Mouse (Mus musculus) liver, adult 10 weeks (tissue): ENCODE data around the gene Gm49403. TPM values are rescaled to one million over a fixed set of nuclear protein-coding genes. Genes with fewer than 3 reads are reported as not detected.

Source experiments
- polyA plus RNA-seq: library from polyadenylated mRNA; stranded (reverse); fragments of 350-450 nt; fragmentation: Illumina TruSeq; extraction: RNeasy Lipid Tissue Mini Kit (QIAGEN cat#74804); gene quantifications from one replicate; pipeline ENCODE4 v1.2.3, GENCODE M21; 2014; ENCODE audit warnings: low read depth, low replicate concordance

The Gm49403 gene
- not detected for polyA plus RNA-seq

DNA sequence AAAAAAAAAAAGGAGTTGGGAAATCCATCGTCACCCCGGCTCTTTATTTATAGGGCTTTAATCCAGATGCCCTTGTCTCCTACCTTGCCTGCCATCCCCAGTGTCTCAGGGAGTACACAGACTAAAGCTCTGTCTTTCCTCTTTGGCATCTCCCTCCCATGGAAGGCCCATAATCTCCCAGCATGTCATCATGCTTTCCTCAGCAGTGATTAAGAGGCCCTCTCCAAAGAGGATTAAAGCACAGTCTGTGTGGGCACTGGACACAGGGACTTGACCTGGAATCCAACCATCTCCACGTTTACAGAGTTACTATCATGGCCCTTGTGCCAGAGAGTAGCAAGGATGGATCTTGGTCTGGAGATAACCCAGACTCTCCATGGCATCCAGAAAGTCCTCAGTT is at the start of gene Gm49403, which contains the start of gene Lbhd1:
Gene Gm49403 (plus strand): TSS at position 315 of the 400 bp plus-strand sequence.
Gene Lbhd1 (plus strand): TSS at position 117 of the 400 bp plus-strand sequence.

DNA sequence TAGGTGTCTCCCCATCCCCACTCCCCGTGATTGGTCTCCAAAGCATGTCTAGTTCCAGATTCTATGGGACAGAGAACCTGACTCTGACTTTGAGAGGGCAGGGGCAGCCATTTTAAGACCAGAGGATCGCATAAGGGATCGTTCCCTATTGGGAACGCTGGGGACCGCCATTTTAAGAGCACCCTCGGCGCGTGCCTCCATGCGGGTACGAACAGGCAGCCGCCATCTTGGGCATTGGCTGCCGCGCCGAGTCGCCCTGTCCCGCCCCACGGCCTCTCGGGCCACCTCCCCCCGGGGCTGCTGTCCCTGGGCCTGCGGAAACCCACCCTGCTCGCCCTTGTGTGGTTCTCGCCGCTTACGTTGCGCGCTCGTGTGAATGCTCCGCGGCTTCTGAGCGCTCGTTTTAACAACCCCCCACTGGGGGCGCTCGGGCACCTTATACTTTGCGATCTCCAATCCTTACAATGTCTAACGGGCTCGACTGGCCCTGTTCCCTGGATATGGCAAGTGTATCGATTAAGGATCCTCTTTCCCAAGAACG is 46.4 kb upstream of the Gm49403 start, which contains the start of gene Bscl2:
Gene Bscl2 (plus strand): TSS at position 217 of the 541 bp plus-strand sequence.

DNA sequence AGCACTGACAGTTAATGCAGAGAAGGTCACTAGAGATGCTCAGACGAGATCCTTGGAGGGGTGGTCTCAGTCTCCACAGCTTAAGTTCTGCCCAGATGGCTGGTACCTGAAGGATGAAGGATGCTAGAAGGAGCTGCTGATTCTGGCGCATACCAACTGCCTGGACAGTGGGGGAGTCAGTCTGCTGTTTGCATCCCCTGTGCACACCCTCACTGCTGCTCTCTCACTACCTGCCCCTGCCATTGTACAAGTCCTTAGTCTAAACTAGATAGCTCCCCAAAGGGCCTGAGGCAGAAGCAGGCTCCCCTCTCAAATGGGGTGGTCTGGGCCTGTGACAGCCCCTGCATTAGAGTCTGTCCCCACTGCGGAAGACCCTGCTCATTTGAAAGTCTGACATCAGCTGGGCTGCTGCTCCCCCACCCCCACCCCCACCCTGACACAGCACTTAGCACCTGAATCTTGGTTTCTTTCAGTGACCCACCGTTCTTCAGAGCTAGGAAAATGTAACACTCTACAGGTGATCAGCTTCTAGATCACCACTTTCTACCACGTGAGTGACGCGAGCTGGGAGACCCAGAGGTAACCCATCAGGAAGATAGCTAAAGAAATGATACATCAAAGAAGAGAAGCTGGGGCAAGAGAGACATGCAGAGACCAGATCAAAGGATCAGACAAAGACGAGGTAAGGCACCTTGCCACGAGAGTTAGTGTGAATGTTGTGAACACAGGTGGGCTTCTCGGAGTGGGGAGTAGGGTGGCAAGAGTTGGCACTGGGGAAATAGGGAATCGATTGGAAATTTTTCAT is 44.4 kb upstream of the Gm49403 start, which contains the start of gene Gng3:
Gene Gng3 (minus strand): TSS at position 92 of the 805 bp plus-strand sequence.

DNA sequence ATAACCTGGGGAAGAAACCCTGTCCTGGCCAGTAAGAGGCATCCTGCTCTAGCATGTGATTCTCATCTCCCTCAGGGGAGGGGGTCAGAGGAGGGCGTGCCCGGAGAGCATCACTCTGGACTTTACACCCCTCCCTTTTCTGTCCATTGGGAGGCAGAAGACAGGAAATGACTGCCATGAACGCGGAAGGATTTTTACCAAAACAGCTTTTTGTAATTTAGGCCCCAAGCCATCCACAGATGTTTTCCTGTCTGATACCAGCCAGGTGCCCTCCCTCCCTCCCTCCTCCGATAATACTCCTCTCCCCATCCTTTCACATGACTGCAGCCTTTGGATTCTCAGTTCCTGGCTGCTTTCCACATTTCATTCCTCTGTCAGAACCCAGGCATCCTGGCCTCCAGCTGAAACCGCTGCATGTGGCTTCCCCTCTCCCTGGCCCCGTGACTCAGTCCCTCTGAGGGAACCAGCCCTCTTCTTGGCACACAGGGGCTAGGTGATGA is 33.3 kb upstream of the Gm49403 start, which contains the start of gene Lrrn4cl:
Gene Lrrn4cl (plus strand): TSS at position 367 of the 500 bp plus-strand sequence.

DNA sequence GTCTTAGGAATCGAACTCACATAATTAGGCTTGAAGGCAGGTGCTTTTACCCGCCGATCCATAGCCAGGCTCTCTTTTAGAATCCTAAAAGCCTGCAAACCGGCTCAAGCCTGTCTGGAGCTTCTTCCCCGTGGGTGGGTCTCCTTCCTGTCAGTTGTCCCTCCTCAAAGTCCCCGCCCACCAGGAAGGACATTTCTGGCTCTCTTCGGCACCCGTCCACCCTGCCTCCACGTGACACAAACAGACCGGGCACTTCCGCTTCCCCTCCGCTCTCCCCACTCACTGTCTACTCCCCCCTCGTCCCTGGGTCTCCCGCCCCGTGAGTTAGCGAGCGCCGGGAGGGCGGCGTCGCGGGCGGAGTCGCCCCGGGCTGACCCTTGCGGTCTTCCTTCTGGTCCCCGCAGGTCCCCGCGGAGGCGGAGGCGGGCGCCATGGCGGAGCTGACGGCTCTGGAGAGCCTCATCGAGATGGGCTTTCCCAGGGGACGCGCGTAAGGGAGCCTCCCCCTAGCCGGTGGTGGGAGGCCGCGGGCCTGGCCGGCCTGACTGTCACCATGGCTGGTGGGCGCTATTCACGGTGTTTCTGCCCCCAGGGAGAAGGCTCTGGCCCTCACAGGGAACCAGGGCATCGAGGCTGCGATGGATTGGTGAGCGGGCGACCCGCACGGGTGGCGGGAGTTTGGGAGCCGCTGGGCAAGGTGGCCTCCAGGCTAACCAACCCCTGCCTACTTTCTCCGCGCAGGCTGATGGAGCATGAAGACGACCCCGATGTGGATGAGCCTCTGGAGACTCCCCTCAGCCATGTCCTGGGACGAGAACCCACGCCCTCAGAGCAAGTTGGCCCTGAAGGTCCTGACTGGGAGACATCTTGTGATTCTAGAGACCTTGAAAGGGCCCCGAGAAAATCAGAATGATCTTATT is 12.2 kb upstream of the Gm49403 start, which contains the start of gene Ubxn1:
Gene Ubxn1 (plus strand): TSS at position 230 of the 920 bp plus-strand sequence.

DNA sequence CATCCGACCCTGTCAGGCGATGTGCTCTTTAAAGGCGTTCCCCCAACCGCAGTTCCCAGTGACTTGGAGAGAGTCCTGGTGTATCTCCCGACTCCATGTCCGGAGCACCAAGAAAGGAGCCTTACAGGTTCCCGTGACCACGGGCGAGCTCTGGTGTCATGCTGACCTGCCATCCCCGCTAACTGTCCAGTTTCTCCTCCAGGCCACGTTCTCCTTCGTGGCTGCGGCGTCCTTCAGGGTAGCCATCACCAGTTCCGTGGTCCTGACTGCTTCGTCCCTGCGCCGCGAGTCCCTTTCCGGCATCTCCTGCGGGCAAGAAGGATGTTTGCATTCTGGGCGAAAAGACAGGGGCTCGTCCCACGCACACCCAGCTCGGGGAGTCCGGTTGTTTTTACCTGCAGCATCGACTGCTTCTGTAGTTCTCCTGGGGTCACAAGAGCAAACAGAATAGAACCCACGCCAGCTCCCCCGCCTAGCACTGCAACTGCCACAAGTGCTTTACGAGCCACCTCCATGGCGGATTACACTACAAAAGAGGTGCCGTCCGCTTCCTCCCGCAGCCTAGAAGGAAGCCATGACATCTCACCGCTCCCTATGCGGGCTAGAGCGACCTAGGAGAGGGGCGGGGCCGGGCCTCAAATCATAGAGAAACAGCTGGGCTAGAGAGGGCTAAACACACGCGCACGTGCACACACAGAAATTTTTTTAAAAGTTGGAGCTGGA is 3.3 kb upstream of the Gm49403 start, which contains the start of gene Uqcc3:
Gene Uqcc3 (minus strand): TSS at position 613 of the 723 bp plus-strand sequence.

DNA sequence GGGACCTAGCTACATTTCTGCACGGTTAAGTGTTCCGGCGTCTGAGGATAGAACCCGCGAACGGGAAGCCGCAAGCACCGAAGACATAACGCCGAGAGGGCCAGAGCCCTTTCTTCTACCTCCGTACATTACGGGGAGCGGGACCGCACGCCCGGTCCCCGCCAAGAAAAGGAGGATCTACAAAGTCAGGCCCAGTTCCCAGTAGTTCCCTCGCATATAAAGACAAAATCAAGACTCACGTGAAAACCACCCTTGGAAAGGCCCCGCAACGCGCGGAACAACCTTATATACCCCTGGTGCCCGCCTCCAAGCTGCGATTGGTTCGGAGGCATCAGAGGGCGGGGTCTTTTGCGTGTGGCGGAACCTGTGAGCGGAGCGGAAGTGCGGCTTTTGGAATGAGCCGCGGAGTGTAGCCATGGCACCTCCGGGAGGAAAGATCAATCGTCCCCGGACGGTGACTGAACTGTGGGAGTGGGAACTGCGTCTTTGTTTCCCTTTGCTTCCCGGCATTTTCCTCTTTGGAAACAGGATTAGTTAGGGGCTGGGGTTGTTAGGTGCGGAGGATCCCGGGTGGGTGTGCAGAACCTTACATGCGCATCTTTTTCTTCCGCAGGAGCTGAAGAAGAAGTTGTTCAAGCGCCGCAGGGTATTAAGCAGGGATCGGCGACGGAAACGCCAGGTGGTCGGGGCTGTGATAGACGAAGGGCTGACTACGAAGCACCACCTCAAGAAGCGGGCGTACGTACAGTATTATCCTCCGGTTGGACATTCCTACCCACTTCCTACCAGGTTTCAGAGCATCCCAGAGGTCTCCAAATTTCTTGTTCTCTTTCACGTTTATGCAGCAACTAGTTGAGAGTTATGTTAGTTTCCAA is 5.0 kb downstream of the Gm49403 start, which contains the start of the genes 1810009A15Rik and Gm49416:
Gene 1810009A15Rik (plus strand): TSS at position 343 of the 875 bp plus-strand sequence.
Gene Gm49416 (plus strand): TSS at position 416 of the 875 bp plus-strand sequence.

DNA sequence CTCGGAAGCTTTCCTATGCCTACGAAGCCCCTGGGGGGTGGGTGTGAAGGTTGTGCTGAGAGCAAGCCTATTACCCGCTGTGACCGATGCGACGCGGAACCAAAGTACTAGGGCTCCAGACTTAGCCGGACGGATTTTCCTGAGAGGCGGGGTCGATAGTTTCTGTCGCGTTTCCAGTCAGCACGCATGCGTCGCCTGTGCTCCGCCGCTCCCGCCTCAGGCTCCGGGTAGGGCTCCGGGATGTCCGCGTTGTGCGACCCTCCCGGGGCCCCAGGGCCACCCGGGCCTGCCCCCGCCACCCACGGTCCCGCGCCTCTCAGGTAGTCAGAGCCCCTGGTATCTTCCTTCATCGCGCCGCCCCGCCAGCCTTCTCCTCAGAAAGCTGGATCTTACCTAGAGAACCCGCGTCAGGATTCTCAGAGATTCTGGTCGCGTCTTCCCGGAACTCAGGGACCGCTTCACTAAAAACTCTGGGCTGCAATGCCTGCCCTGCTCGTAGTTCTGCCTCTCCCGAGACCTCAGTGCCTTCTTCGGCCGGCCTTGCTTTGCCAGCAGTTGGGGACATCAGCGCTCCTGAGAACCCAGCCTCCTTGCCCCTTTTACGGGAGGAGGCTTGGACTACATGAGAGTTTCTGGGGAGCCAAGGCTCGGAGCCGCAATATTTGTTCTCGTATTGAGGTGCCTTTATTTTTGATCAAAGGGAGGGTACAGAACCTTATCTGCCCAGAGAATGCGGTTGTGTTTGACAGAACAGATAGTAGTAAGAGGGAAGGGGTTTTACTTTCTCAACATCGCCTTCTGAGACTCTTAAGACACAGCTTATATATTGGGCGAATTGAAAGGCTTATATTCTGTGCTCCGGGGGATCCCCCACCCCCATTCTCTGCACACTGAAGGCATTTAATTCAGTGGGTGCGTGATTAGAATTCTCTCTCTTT is 9.4 kb downstream of the Gm49403 start, which contains the start of gene Ints5:
Gene Ints5 (plus strand): TSS at position 177 of the 938 bp plus-strand sequence.

DNA sequence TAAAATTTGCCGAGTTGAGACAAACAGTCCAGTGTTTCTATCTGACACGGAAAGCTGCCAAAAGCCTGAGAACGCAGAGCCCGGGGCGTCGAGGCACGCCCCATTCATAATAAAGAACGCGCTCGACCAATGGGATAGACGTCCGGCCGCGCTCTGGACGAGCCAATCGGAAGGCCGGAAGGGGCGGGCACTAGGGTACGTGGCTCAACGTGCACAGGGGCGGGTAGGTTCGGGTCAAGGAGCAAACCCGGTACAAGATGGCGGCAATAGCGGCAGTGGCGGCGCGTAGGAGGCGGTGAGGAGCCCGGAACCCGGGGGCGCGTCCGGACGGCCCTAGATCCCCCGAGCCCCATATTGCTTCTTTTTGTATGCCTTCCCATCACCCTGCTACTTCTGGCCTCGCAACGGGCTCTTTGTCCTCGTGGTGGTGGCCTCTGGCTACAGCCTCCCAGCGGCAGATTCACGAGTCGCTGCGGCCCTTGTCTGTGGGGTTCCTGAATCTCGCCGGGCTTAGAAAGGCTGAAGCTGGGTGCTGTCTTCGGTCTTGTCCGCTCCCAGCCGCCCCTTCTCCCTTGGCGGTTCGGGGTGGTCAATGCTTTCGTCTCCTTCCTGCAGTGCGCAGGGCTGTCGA is 14.2 kb downstream of the Gm49403 start, which contains the start of gene Ganab:
Gene Ganab (plus strand): TSS at position 207 of the 631 bp plus-strand sequence.

DNA sequence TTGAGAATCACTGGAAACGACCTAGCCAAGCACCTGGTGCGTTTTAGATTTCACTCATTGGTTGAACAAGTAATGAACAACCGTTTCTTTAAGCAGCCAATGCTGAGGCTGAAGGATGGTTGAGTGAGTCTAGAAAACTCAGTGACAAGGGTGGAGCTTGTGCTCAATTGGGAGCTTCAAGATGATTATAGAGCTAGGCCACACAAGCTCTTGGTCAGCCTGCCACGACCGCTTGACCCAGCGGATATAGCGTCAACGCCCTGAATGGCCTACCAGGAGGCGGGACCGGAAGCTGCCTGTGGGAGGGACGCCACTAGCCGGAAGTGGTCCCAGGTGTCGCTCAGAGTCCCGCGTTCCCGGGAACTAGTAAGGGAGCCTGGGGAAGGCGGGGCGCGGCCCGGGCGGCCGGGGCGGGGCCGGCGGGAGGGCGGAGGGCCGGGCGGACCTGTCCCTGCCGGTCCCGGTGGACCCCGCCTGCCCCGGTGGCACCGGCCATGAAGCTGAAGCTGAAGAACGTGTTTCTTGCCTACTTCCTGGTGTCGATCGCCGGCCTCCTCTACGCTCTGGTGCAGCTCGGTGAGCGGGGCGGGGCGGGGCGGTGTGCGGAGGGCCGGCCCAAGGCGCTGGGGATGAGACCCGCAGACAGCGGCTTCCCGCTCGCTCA is 36.5 kb downstream of the Gm49403 start, which contains the start of gene B3gat3:
Gene B3gat3 (plus strand): TSS at position 302 of the 664 bp plus-strand sequence.

DNA sequence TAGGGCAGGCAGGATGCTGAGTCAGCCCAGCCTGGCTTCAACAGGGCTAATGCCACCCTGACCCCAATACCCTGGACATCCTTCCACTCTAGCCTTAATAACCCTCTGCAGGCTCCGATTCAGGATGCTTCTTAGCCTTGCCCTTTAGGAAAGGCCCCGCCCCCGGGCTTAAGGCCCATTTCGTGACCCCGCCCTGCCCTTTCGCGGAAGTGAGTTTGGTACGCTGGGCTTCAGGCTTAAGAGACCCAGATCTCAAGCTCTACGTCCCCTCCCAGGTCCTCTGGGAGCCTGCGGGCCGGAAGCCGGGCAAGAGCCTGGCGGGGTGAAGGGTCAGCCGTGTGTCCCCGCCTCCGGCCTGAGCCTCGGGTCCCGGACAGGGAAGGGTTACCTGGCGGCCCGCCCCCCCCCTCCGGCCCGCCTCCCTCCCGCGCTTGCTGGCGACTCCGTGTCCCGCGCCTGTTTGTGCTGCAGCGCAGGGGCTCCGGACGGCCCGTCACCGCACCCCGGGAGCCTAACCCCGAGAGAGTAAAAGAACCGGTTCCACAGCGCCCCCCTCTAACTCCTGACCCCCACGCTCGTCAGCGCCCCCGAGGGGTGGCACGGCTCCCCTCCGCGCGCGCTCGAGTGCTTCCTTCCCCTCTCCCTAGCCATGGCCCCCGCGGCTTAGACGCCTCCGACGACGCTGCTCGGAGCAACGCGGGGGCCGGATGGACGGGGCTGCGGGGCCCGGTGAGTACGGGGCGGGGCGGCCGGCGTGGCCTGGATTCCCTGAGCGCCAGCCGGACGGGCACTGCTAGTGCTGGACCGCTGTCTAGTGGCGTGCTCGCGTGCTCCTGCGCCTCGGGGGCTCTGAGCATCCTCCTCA is 45.7 kb downstream of the Gm49403 start, which contains the start of the genes Rom1 and Eml3:
Gene Rom1 (minus strand): TSS at position 133 of the 865 bp plus-strand sequence.
Gene Eml3 (plus strand): TSS at position 329 of the 865 bp plus-strand sequence.

Other genes starting within 250 kb of the Gm49403 start
- 0.08 TPM for gene Chrm1, start 220.1 kb upstream of the Gm49403 start, polyA plus RNA-seq
- gene Slc3a2, start 160.6 kb upstream of the Gm49403 start, polyA plus RNA-seq: 49.2 TPM
- gene Wdr74, start 148.1 kb upstream of the Gm49403 start, polyA plus RNA-seq: 8.7 TPM
- gene 1700092M07Rik, start 143.2 kb upstream of the Gm49403 start, polyA plus RNA-seq: not detected
- 45.2 TPM for gene Stx5a, start 142.5 kb upstream of the Gm49403 start, polyA plus RNA-seq
- 39.4 TPM for gene Nxf1, start 126.9 kb upstream of the Gm49403 start, polyA plus RNA-seq
- 19.2 TPM for gene Tmem223, start 112.9 kb upstream of the Gm49403 start, polyA plus RNA-seq
- 30.8 TPM for gene Tmem179b, start 109.5 kb upstream of the Gm49403 start, polyA plus RNA-seq
- gene Taf6l, start 97.5 kb upstream of the Gm49403 start, polyA plus RNA-seq: not detected
- gene Polr2g, start 85.4 kb upstream of the Gm49403 start, polyA plus RNA-seq: 19.2 TPM
- gene Zbtb3, start 81.4 kb upstream of the Gm49403 start, polyA plus RNA-seq: not detected
- 27.0 TPM for gene Ttc9c, start 64.6 kb upstream of the Gm49403 start, polyA plus RNA-seq
- gene Hnrnpul2, start 63.9 kb upstream of the Gm49403 start, polyA plus RNA-seq: 49.7 TPM
- not detected for gene AC129217.1, start 54.2 kb upstream of the Gm49403 start, polyA plus RNA-seq
- gene Bscl2, start 46.5 kb upstream of the Gm49403 start, polyA plus RNA-seq: 6.6 TPM
- not detected for gene Gng3, start 44.7 kb upstream of the Gm49403 start, polyA plus RNA-seq
- gene Lrrn4cl, start 33.2 kb upstream of the Gm49403 start, polyA plus RNA-seq: not detected
- gene Ubxn1, start 12.4 kb upstream of the Gm49403 start, polyA plus RNA-seq: 32.8 TPM
- 2.7 TPM for gene Uqcc3, start 3.0 kb upstream of the Gm49403 start, polyA plus RNA-seq
- gene Lbhd1, start 198 bp upstream of the Gm49403 start, polyA plus RNA-seq: 49.1 TPM
- gene 1810009A15Rik, start 4.9 kb downstream of the Gm49403 start, polyA plus RNA-seq: 9.1 TPM
- not detected for gene Gm49416, start 5.0 kb downstream of the Gm49403 start, polyA plus RNA-seq
- 0.77 TPM for gene Ints5, start 9.1 kb downstream of the Gm49403 start, polyA plus RNA-seq
- 79.5 TPM for gene Ganab, start 14.1 kb downstream of the Gm49403 start, polyA plus RNA-seq
- gene B3gat3, start 36.4 kb downstream of the Gm49403 start, polyA plus RNA-seq: 6.2 TPM
- 0.50 TPM for gene Rom1, start 45.4 kb downstream of the Gm49403 start, polyA plus RNA-seq
- gene Eml3, start 45.6 kb downstream of the Gm49403 start, polyA plus RNA-seq: 5.5 TPM
- gene Mta2, start 57.9 kb downstream of the Gm49403 start, polyA plus RNA-seq: 28.0 TPM
- gene Tut1, start 69.9 kb downstream of the Gm49403 start, polyA plus RNA-seq: 2.6 TPM
- 44.9 TPM for gene Eef1g, start 83.1 kb downstream of the Gm49403 start, polyA plus RNA-seq
- 3.2 TPM for gene Ahnak, start 105.4 kb downstream of the Gm49403 start, polyA plus RNA-seq
- gene Scgb1a1, start 204.0 kb downstream of the Gm49403 start, polyA plus RNA-seq: not detected